Mouse (Mus musculus): ENCODE results near the gene Defb45. TPM values are rescaled to one million over a fixed set of nuclear protein-coding genes. Genes with fewer than 3 reads are reported as not detected.

Defb45 gene
- total and polyA plus RNA-seq, 2 experiments from 2014 or later, result not detected

- H3K4me1 ChIP-seq (ENCODE audit: insufficient read depth), result no peaks in the 10 kb centered on the region
- DNase-seq, result no peak
Measured at GRCm38 (mm10) chr2:152569038-152569437, 30.2 kb downstream of the Defb45 start, which contains the start of gene Gm17416. TSS of gene Gm17416 (plus strand) at chr2:152569338.

DNA sequence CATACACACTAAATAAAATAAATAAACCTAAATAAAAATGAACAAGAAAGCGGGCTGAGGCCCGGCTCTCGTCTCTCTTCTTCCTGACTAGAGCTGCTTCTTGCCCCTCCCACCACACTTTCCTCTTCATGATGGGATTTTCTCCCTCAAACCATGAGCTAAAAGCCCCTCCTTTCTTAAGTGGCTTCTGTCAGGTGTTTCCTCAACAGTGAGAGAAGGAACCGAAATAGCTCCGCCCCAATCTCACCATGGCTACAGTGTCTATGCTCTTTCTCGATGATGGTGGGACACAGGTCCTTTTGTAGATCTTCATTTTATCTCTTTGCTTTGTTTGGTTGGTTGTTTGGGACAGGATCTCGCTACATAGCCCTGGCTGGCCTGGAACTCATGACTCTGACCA lies 42.5 kb downstream of the Defb45 start:
- WGBS, result 90% methylated on average over 7 of the region's 7 CpGs
- Histone ChIP-seq H3K9me3 (ENCODE audit: low read length) (no peaks in the 10 kb centered on the region), H3K27me3 (ENCODE audit: insufficient read depth, low read length) (no peaks in the 10 kb centered on the region), H3K4me2 (ENCODE audit: low read depth) (no peak overlapping the region), H3K36me3 (ENCODE audit: insufficient read depth) (no peaks in the 10 kb centered on the region), H3K27ac (ENCODE audit: low read depth, low read length) (no peak overlapping the region), H3K9ac (no peak overlapping the region), H3K4me3 (ENCODE audit: low read depth, low read length) (no peak overlapping the region), H3K4me1 (ENCODE audit: insufficient read depth) (no peaks in the 10 kb centered on the region)
- no peak for DNase-seq
- TF ChIP-seq CTCF (IDR thresholded peaks at IDR 0.05; ENCODE audit: low read depth), result no peak
- no peak for ATAC-seq

More at GRCm38 (mm10) chr2:152569038-152569437, 30.2 kb downstream of the Defb45 start, which contains the start of gene Gm17416:
- H3K9me3 ChIP-seq (ENCODE audit: low read length), result no peaks in the 10 kb centered on the region
- H3K9ac ChIP-seq, result no peak within 1 kb of the TSS
- no peaks in the 10 kb centered on the region for H3K27me3 ChIP-seq (ENCODE audit: insufficient read depth, low read length)
- H3K36me3 ChIP-seq (ENCODE audit: insufficient read depth), result no peaks in the 10 kb centered on the region
- no peak within 1 kb of the TSS for H3K4me3 ChIP-seq (ENCODE audit: low read depth, low read length)
- H3K4me2 ChIP-seq (ENCODE audit: low read depth), result no peak within 1 kb of the TSS
- no peak within 1 kb of the TSS for H3K27ac ChIP-seq (ENCODE audit: low read depth, low read length)
- no peak for TF ChIP-seq CTCF (IDR thresholded peaks at IDR 0.05; ENCODE audit: low read depth)
- WGBS, result 75% methylated on average over 5 of the region's 5 CpGs
- no peak for ATAC-seq

GRCm38 (mm10) chr2:152553774-152554423 lies 45.3 kb downstream of the Defb45 start:
- TF ChIP-seq CTCF (IDR thresholded peaks at IDR 0.05; ENCODE audit: low read depth), result peak; percentile 79
- Histone ChIP-seq H3K4me3 (ENCODE audit: low read depth, low read length) (no peak overlapping the region), H3K9ac (no peak overlapping the region)

DNA sequence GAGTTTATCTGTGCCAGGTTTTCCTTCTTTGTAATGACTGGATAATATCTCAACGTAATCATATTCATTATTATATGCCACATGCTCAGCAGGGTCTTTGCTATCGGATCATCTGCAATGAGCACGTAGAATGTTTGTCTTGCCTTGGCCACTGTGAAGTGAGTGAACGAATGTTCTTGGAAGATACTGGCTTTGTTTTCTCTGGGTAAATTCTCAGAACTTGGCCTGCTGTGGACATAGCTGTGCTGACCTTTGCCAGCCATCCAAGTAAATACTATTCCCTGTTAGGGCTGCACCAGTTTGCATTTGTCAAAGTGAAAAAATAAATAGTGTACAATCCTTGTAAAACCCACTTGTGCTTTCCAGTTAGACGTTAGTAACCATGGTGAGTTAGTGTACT lies 51.1 kb downstream of the Defb45 start:
- Histone ChIP-seq H3K9me3 (ENCODE audit: low read length) (no peaks in the 10 kb centered on the region), H3K27ac (ENCODE audit: low read depth, low read length) (no peak overlapping the region), H3K4me1 (ENCODE audit: insufficient read depth) (no peaks in the 10 kb centered on the region), H3K36me3 (ENCODE audit: insufficient read depth) (no peaks in the 10 kb centered on the region), H3K27me3 (ENCODE audit: insufficient read depth, low read length) (no peaks in the 10 kb centered on the region), H3K4me2 (ENCODE audit: low read depth) (no peak overlapping the region), H3K4me3 (ENCODE audit: low read depth, low read length) (no peak overlapping the region), H3K9ac (no peak overlapping the region)
- DNase-seq, result no peak
- ATAC-seq, result no peak
- TF ChIP-seq CTCF (IDR thresholded peaks at IDR 0.05; ENCODE audit: low read depth), result no peak
- WGBS, result 81% methylated on average over 5 of the region's 5 CpGs

More at GRCm38 (mm10) chr2:152553774-152554423, 45.3 kb downstream of the Defb45 start:
- no peaks in the 10 kb centered on the region for H3K36me3 ChIP-seq (ENCODE audit: insufficient read depth)
- DNase-seq, result peak; percentile 81
- H3K9me3 ChIP-seq (ENCODE audit: low read length), result no peaks in the 10 kb centered on the region
- no peaks in the 10 kb centered on the region for H3K27me3 ChIP-seq (ENCODE audit: insufficient read depth, low read length)
- peak; percentile 56 for ATAC-seq
- no peak overlapping the region for H3K27ac ChIP-seq (ENCODE audit: low read depth, low read length)
- H3K4me1 ChIP-seq (ENCODE audit: insufficient read depth), result no peaks in the 10 kb centered on the region
- 12% methylated on average over 16 of the region's 16 CpGs for WGBS
- peak overlapping the region; percentile 44 for H3K4me2 ChIP-seq (ENCODE audit: low read depth)

DNA sequence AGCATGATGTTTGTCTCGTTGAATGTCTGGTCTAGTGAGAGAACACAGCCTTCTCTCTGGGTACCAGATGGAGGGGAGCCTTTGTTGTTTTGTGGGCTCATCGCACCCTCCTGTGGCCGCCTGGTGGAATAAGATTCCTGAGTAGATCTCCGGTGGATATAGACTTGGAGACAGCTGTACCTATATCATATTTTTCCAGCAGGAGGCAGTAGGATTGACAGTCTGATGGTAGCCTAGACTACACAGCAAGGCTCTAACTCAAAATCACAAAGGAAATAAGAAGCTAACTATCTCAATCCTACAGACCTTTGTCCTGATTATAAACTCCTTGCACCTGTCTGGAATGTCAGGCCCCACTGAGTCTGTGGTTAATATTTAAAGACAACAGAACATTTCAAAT lies 54.5 kb downstream of the Defb45 start:
- Histone ChIP-seq H3K36me3 (ENCODE audit: insufficient read depth) (no peaks in the 10 kb centered on the region), H3K4me2 (ENCODE audit: low read depth) (no peak overlapping the region), H3K27ac (ENCODE audit: low read depth, low read length) (no peak overlapping the region), H3K9ac (no peak overlapping the region), H3K4me3 (ENCODE audit: low read depth, low read length) (no peak overlapping the region), H3K4me1 (ENCODE audit: insufficient read depth) (no peaks in the 10 kb centered on the region), H3K27me3 (ENCODE audit: insufficient read depth, low read length) (no peaks in the 10 kb centered on the region), H3K9me3 (ENCODE audit: low read length) (no peaks in the 10 kb centered on the region)
- WGBS, result 13% methylated on average over 4 of the region's 4 CpGs
- ATAC-seq (peak; percentile 93), DNase-seq (peak; percentile 80)
- TF ChIP-seq CTCF (IDR thresholded peaks at IDR 0.05; ENCODE audit: low read depth), result peak; percentile 83

GRCm38 (mm10) chr2:152543478-152543877 lies 55.7 kb downstream of the Defb45 start:
- no peak for TF ChIP-seq CTCF (IDR thresholded peaks at IDR 0.05; ENCODE audit: low read depth)
- Histone ChIP-seq H3K4me2 (ENCODE audit: low read depth) (no peak overlapping the region), H3K27ac (ENCODE audit: low read depth, low read length) (no peak overlapping the region), H3K9me3 (ENCODE audit: low read length) (no peaks in the 10 kb centered on the region), H3K27me3 (ENCODE audit: insufficient read depth, low read length) (no peaks in the 10 kb centered on the region), H3K36me3 (ENCODE audit: insufficient read depth) (no peaks in the 10 kb centered on the region), H3K4me1 (ENCODE audit: insufficient read depth) (no peaks in the 10 kb centered on the region), H3K4me3 (ENCODE audit: low read depth, low read length) (no peak overlapping the region), H3K9ac (no peak overlapping the region)
- WGBS, result 79% methylated on average over 4 of the region's 4 CpGs
- ATAC-seq (no peak), DNase-seq (no peak)

Other genes with a start within 250 kb of the Defb45 start
- 30.9 and 43.7 TPM in 2 replicates for gene Nrsn2, start 222.8 kb downstream of the Defb45 start, total RNA-seq (2014; rRNA removed)
- 32.0 and 52.1 TPM in 2 replicates for gene Nrsn2, start 222.8 kb downstream of the Defb45 start, polyA plus RNA-seq (2015; fragmentation: Nextera tagmentation; extraction: Ambion mirVana)
- gene Sox12, start 201.3 kb downstream of the Defb45 start, total RNA-seq (2014; rRNA removed), result 47.1 and 47.8 TPM in 2 replicates
- 10.0 and 11.9 TPM in 2 replicates for gene Sox12, start 201.3 kb downstream of the Defb45 start, polyA plus RNA-seq (2015; fragmentation: Nextera tagmentation; extraction: Ambion mirVana)
- 10.5 and 16.4 TPM in 2 replicates for gene Zcchc3, start 184.4 kb downstream of the Defb45 start, total RNA-seq (2014; rRNA removed)
- 13.5 and 15.4 TPM in 2 replicates for gene Zcchc3, start 184.4 kb downstream of the Defb45 start, polyA plus RNA-seq (2015; fragmentation: Nextera tagmentation; extraction: Ambion mirVana)
- 2.3 and 5.0 TPM in 2 replicates for gene 6820408C15Rik, start 183.8 kb downstream of the Defb45 start, total RNA-seq (2014; rRNA removed)
- gene 6820408C15Rik, start 183.8 kb downstream of the Defb45 start, polyA plus RNA-seq (2015; fragmentation: Nextera tagmentation; extraction: Ambion mirVana), result 5.6 and 6.4 TPM in 2 replicates
- gene Defb23, start 134.8 kb downstream of the Defb45 start, total RNA-seq (2014; rRNA removed), result not detected in 2 replicates
- gene Defb23, start 134.8 kb downstream of the Defb45 start, polyA plus RNA-seq (2015; fragmentation: Nextera tagmentation; extraction: Ambion mirVana), result not detected in 2 replicates
- gene Defb20, start 122.3 kb downstream of the Defb45 start, total RNA-seq (2014; rRNA removed), result not detected in 2 replicates
- gene Defb20, start 122.3 kb downstream of the Defb45 start, polyA plus RNA-seq (2015; fragmentation: Nextera tagmentation; extraction: Ambion mirVana), result not detected in 2 replicates
- not detected in 2 replicates for gene Defb22, start 109.3 kb downstream of the Defb45 start, total RNA-seq (2014; rRNA removed)
- not detected in 2 replicates for gene Defb22, start 109.3 kb downstream of the Defb45 start, polyA plus RNA-seq (2015; fragmentation: Nextera tagmentation; extraction: Ambion mirVana)
- not detected in 2 replicates for gene Defb26, start 87.7 kb downstream of the Defb45 start, total RNA-seq (2014; rRNA removed)
- not detected in 2 replicates for gene Defb26, start 87.7 kb downstream of the Defb45 start, polyA plus RNA-seq (2015; fragmentation: Nextera tagmentation; extraction: Ambion mirVana)
- gene Defb28, start 81.1 kb downstream of the Defb45 start, total RNA-seq (2014; rRNA removed), result not detected in 2 replicates
- gene Defb28, start 81.1 kb downstream of the Defb45 start, polyA plus RNA-seq (2015; fragmentation: Nextera tagmentation; extraction: Ambion mirVana), result not detected in 2 replicates
- gene Defb29, start 59.3 kb downstream of the Defb45 start, total RNA-seq (2014; rRNA removed), result not detected in 2 replicates
- not detected in 2 replicates for gene Defb29, start 59.3 kb downstream of the Defb45 start, polyA plus RNA-seq (2015; fragmentation: Nextera tagmentation; extraction: Ambion mirVana)
- gene Gm17416, start 30.1 kb downstream of the Defb45 start, total RNA-seq (2014; rRNA removed), result not detected in 2 replicates
- not detected in 2 replicates for gene Gm17416, start 30.1 kb downstream of the Defb45 start, polyA plus RNA-seq (2015; fragmentation: Nextera tagmentation; extraction: Ambion mirVana)
- not detected in 2 replicates for gene Defb21, start 26.7 kb downstream of the Defb45 start, total RNA-seq (2014; rRNA removed)
- gene Defb21, start 26.7 kb downstream of the Defb45 start, polyA plus RNA-seq (2015; fragmentation: Nextera tagmentation; extraction: Ambion mirVana), result not detected in 2 replicates
- gene Defb19, start 19.1 kb downstream of the Defb45 start, total RNA-seq (2014; rRNA removed), result not detected in 2 replicates
- gene Defb19, start 19.1 kb downstream of the Defb45 start, polyA plus RNA-seq (2015; fragmentation: Nextera tagmentation; extraction: Ambion mirVana), result not detected in 2 replicates
- gene Defb36, start 4.9 kb upstream of the Defb45 start, total RNA-seq (2014; rRNA removed), result not detected in 2 replicates
- not detected in 2 replicates for gene Defb36, start 4.9 kb upstream of the Defb45 start, polyA plus RNA-seq (2015; fragmentation: Nextera tagmentation; extraction: Ambion mirVana)
- gene Defb25, start 23.7 kb upstream of the Defb45 start, total RNA-seq (2014; rRNA removed), result not detected in 2 replicates
- not detected in 2 replicates for gene Defb25, start 23.7 kb upstream of the Defb45 start, polyA plus RNA-seq (2015; fragmentation: Nextera tagmentation; extraction: Ambion mirVana)
- 0.46 and 2.7 TPM in 2 replicates for gene Rem1, start 27.6 kb upstream of the Defb45 start, total RNA-seq (2014; rRNA removed)
- gene Rem1, start 27.6 kb upstream of the Defb45 start, polyA plus RNA-seq (2015; fragmentation: Nextera tagmentation; extraction: Ambion mirVana), result 0.44 and 0.53 TPM in 2 replicates
- gene H13, start 70.1 kb upstream of the Defb45 start, total RNA-seq (2014; rRNA removed), result 121 and 177 TPM in 2 replicates
- gene H13, start 70.1 kb upstream of the Defb45 start, polyA plus RNA-seq (2015; fragmentation: Nextera tagmentation; extraction: Ambion mirVana), result 165 and 166 TPM in 2 replicates
- gene Mcts2, start 87.6 kb upstream of the Defb45 start, total RNA-seq (2014; rRNA removed), result 21.5 and 30.8 TPM in 2 replicates
- gene Mcts2, start 87.6 kb upstream of the Defb45 start, polyA plus RNA-seq (2015; fragmentation: Nextera tagmentation; extraction: Ambion mirVana), result 26.6 and 29.9 TPM in 2 replicates
- 58.8 and 70.5 TPM in 2 replicates for gene Id1, start 136.9 kb upstream of the Defb45 start, total RNA-seq (2014; rRNA removed)
- 59.8 and 71.3 TPM in 2 replicates for gene Id1, start 136.9 kb upstream of the Defb45 start, polyA plus RNA-seq (2015; fragmentation: Nextera tagmentation; extraction: Ambion mirVana)
- gene Cox4i2, start 154.8 kb upstream of the Defb45 start, total RNA-seq (2014; rRNA removed), result 4.3 TPM in 2 replicates
- 4.4 and 5.4 TPM in 2 replicates for gene Cox4i2, start 154.8 kb upstream of the Defb45 start, polyA plus RNA-seq (2015; fragmentation: Nextera tagmentation; extraction: Ambion mirVana)
- 152 and 157 TPM in 2 replicates for gene Bcl2l1, start 232.3 kb upstream of the Defb45 start, total RNA-seq (2014; rRNA removed)
- gene Bcl2l1, start 232.3 kb upstream of the Defb45 start, polyA plus RNA-seq (2015; fragmentation: Nextera tagmentation; extraction: Ambion mirVana), result 173 and 175 TPM in 2 replicates
- gene Tpx2, start 248.6 kb upstream of the Defb45 start, total RNA-seq (2014; rRNA removed), result 10.5 and 22.5 TPM in 2 replicates
- 11.0 and 11.2 TPM in 2 replicates for gene Tpx2, start 248.6 kb upstream of the Defb45 start, polyA plus RNA-seq (2015; fragmentation: Nextera tagmentation; extraction: Ambion mirVana)

Measured in forebrain, postnatal 0 days (tissue).